Mouse (Mus musculus) C2C12 (cell line): Measurements from ENCODE around the gene Gchfr. TPM values are rescaled to one million over a fixed set of nuclear protein-coding genes. Genes with fewer than 3 reads are reported as not detected.
A peak's percentile ranks its signal among the peaks of the same experiment; 100 is the strongest.

Experiments
- H3K27me3 ChIP-seq: one replicate; pipeline ENCODE4 v1.6.1; 2011; ENCODE audit not compliant: control insufficient read depth, insufficient read depth, insufficient read length
- H3K36me3 ChIP-seq: one replicate; pipeline ENCODE4 v1.6.1; 2011; ENCODE audit not compliant: control insufficient read depth, insufficient read depth
- H3K4me3 ChIP-seq: one replicate; pipeline ENCODE4 v1.5.1; 2011; ENCODE audit warnings: mild to moderate bottlenecking, control low read depth; ENCODE audit not compliant: poor library complexity, insufficient read depth, severe bottlenecking
- H3K79me2 ChIP-seq: one replicate; pipeline ENCODE4 v1.6.1; 2011; ENCODE audit not compliant: control insufficient read depth, insufficient read depth
- H3K79me3 ChIP-seq: one replicate; pipeline ENCODE4 v1.6.1; 2011; ENCODE audit warnings: low read depth, control low read depth
- H3ac ChIP-seq: one replicate; pipeline ENCODE3; 2011; ENCODE audit warnings: low read depth; ENCODE audit not compliant: control insufficient read depth, insufficient read length
- CEBPB ChIP-seq: IDR thresholded peaks from one replicate; pipeline ENCODE4 v1.6.1; 2011; ENCODE audit warnings: low read depth, mild to moderate bottlenecking, control low read depth, moderate library complexity
- CTCF ChIP-seq: IDR thresholded peaks from one replicate; pipeline ENCODE4 v1.5.1; 2011; ENCODE audit not compliant: control insufficient read depth, insufficient read depth, insufficient read length
- FOSL1 ChIP-seq: IDR thresholded peaks from one replicate; pipeline ENCODE4 v1.8.0; 2011; ENCODE audit warnings: mild to moderate bottlenecking, low read length; ENCODE audit not compliant: poor library complexity, insufficient read depth, severe bottlenecking
- MAX ChIP-seq: IDR thresholded peaks from one replicate; pipeline ENCODE4 v1.6.1; 2011; ENCODE audit warnings: mild to moderate bottlenecking, control low read depth
- MYOD1 ChIP-seq: IDR thresholded peaks from one replicate; pipeline ENCODE4 v1.6.1; 2011; ENCODE audit warnings: low read depth; ENCODE audit not compliant: control insufficient read depth, insufficient read length
- MYOG ChIP-seq: IDR thresholded peaks from one replicate; pipeline ENCODE4 v1.6.1; 2011; ENCODE audit not compliant: control insufficient read depth, insufficient read length; ENCODE audit errors: extremely low read depth
- USF1 ChIP-seq: IDR thresholded peaks from one replicate; pipeline ENCODE4 v1.6.1; 2011; ENCODE audit warnings: low read depth, mild to moderate bottlenecking, control low read depth, moderate library complexity
- polyA plus RNA-seq: library from polyadenylated mRNA; unstranded; fragments of >200 nt; fragmentation: generic; extraction: Trizol; gene quantifications from one replicate; pipeline ENCODE4 v1.2.1, GENCODE M21; 2012; ENCODE audit warnings: missing spikeins

Gchfr gene
- polyA plus RNA-seq, 1 experiment = 80.5 TPM

- Histone ChIP-seq H3K79me2 (peaks cover 34% of the 10 kb centered on the region), H3K36me3 (peaks cover 16% of the 10 kb centered on the region), H3ac (no peak overlapping the region), H3K4me3 (no peak overlapping the region), H3K79me3 (peaks cover 12% of the 10 kb centered on the region), H3K27me3 (no peaks in the 10 kb centered on the region)
- TF ChIP-seq CTCF (no peak), MYOG (no peak), CEBPB (no peak), MAX (no peak), FOSL1 (no peak)
These were observed 9.7 kb upstream of the Gchfr start for GRCm38 (mm10) chr2:119157836-119158235.

- peaks cover 1% of the 10 kb centered on the region for H3K79me3 ChIP-seq
- peaks cover 4% of the 10 kb centered on the region for H3K79me2 ChIP-seq
- TF ChIP-seq CEBPB (no peak), FOSL1 (no peak), MYOD1 (no peak), USF1 (no peak), MAX (no peak), MYOG (no peak)
- no peak overlapping the region for H3K4me3 ChIP-seq
- H3K36me3 ChIP-seq = no peaks in the 10 kb centered on the region
- no peak overlapping the region for H3ac ChIP-seq
- no peaks in the 10 kb centered on the region for H3K27me3 ChIP-seq
These were observed 6.3 kb upstream of the Gchfr start for GRCm38 (mm10) chr2:119161247-119161646.

GRCm38 (mm10) chr2:119163135-119163534 lies 4.4 kb upstream of the Gchfr start:
- H3K27me3 ChIP-seq = no peaks in the 10 kb centered on the region

GRCm38 (mm10) chr2:119163999-119164398 lies 3.6 kb upstream of the Gchfr start:
- TF ChIP-seq CTCF = no peak
- TF ChIP-seq FOSL1 = no peak
- TF ChIP-seq USF1 = no peak
- no peak for TF ChIP-seq MYOD1
- no peak for TF ChIP-seq MAX
- TF ChIP-seq MYOG = no peak
- no peak for TF ChIP-seq CEBPB
- no peaks in the 10 kb centered on the region for H3K79me2 ChIP-seq
- no peaks in the 10 kb centered on the region for H3K79me3 ChIP-seq
- no peak overlapping the region for H3K4me3 ChIP-seq
- H3K27me3 ChIP-seq = no peaks in the 10 kb centered on the region
- H3ac ChIP-seq = no peak overlapping the region
- H3K36me3 ChIP-seq = no peaks in the 10 kb centered on the region

More at GRCm38 (mm10) chr2:119163135-119163534, 4.4 kb upstream of the Gchfr start:
- H3K79me3 ChIP-seq = no peaks in the 10 kb centered on the region
- no peak overlapping the region for H3ac ChIP-seq
- TF ChIP-seq MYOD1 = no peak
- TF ChIP-seq CTCF = no peak
- TF ChIP-seq MAX = no peak
- TF ChIP-seq USF1 = no peak
- TF ChIP-seq FOSL1 = no peak
- TF ChIP-seq MYOG = no peak
- no peak for TF ChIP-seq CEBPB
- no peak overlapping the region for H3K4me3 ChIP-seq
- H3K79me2 ChIP-seq = no peaks in the 10 kb centered on the region
- H3K36me3 ChIP-seq = no peaks in the 10 kb centered on the region

DNA sequence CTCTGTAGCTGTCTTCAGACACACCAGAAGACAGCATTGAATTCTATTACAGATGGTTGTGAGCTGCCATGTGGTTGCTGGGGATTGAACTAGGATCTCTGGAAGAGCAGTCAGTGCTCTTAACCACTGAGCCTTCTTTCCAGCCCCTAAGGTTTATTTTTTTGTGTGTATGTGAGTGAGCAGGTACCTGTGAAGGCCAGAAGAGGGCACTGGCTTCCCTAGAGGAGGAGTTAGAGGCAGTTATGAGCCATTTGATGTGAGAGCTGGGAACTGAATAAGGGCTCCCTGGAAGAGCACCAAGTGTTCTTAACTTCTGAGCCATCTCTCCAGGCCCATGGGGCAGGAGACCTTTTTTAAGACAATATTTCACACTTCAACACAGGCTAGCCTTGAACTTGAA lies 2.2 kb upstream of the Gchfr start:
- H3K79me2 ChIP-seq = no peaks in the 10 kb centered on the region
- H3K79me3 ChIP-seq = no peaks in the 10 kb centered on the region
- no peaks in the 10 kb centered on the region for H3K27me3 ChIP-seq
- no peak overlapping the region for H3ac ChIP-seq
- TF ChIP-seq CEBPB (no peak), CTCF (no peak), USF1 (no peak), FOSL1 (no peak), MYOD1 (no peak), MYOG (no peak), MAX (no peak)
- H3K36me3 ChIP-seq = no peaks in the 10 kb centered on the region
- no peak overlapping the region for H3K4me3 ChIP-seq

DNA sequence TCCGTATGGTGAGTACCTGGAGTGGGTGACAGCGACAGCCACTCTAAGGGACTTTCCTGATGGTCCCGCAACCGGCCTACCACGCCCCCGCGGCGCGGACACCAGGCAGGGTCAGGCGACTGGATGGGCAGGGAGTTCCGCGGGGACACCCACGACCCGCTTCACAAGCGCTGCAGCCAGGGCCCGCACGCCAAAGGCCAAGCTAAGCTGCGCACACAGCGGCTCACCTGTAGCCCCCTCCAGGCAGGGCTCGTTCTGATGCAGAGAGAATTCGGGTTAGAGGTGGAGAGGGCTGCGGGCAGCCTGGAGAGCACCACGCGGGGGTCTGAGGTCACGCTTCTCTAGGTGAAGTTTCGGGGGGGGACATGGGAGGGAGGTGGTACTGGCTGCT lies 288 bp downstream of the Gchfr start:
- Histone ChIP-seq H3K36me3 (no peaks in the 10 kb centered on the region), H3K79me3 (no peaks in the 10 kb centered on the region), H3ac (peak overlapping the region; percentile 73), H3K27me3 (no peaks in the 10 kb centered on the region), H3K4me3 (peak overlapping the region; percentile 75), H3K79me2 (no peaks in the 10 kb centered on the region)
- TF ChIP-seq CTCF (no peak), MYOG (no peak), FOSL1 (no peak), MYOD1 (no peak), CEBPB (no peak), MAX (no peak), USF1 (no peak)
